Mouse (Mus musculus) thymus, postnatal 0 days (tissue): ENCODE results near the gene Ptges2. TPM values are rescaled to one million over a fixed set of nuclear protein-coding genes. Genes with fewer than 3 reads are reported as not detected.

Experiments
- DNase-seq: peaks from one replicate; pipeline ENCODE4 v3.0.0-alpha.2; 2015; ENCODE audit warnings: low spot score
- polyA plus RNA-seq: library from polyadenylated mRNA; unstranded; fragments of >200 nt; fragmentation: Nextera tagmentation; extraction: Ambion mirVana; gene quantifications from 2 replicates; pipeline ENCODE4 v1.2.1, GENCODE M21; 2015

The Ptges2 gene
- polyA plus RNA-seq, 1 experiment from 2014 or later: 17.8 TPM

- no peak for DNase-seq
These were observed 43.5 kb downstream of the Ptges2 start for GRCm38 (mm10) chr2:32439177-32439576.

- no peak for DNase-seq
These were observed 44.5 kb downstream of the Ptges2 start for GRCm38 (mm10) chr2:32440164-32440563.

- DNase-seq: no peak
These were observed 44.9 kb downstream of the Ptges2 start for GRCm38 (mm10) chr2:32440632-32441031.

- DNase-seq: no peak
These were observed 45.9 kb downstream of the Ptges2 start for GRCm38 (mm10) chr2:32441550-32441949.

DNA sequence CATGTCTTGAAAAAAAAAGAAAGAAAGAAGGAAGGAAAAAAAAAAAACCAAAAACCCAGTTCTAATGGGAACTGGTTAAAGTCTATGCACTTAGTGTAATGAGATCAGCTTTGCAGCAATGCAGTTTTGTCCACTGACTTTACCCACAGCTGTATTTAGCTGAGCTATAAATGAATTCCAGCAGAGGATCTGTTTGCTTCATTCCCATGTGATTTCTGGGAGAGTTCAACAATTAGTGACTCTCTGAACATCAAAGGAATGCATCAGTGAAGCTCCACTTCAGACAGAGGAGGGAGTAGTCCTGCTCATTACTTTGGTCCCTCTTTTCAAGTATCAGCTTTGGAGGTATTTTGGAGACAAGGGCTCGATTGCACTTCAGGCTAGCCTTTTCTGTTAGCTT is 49.8 kb downstream of the Ptges2 start:
- DNase-seq: no peak

DNA sequence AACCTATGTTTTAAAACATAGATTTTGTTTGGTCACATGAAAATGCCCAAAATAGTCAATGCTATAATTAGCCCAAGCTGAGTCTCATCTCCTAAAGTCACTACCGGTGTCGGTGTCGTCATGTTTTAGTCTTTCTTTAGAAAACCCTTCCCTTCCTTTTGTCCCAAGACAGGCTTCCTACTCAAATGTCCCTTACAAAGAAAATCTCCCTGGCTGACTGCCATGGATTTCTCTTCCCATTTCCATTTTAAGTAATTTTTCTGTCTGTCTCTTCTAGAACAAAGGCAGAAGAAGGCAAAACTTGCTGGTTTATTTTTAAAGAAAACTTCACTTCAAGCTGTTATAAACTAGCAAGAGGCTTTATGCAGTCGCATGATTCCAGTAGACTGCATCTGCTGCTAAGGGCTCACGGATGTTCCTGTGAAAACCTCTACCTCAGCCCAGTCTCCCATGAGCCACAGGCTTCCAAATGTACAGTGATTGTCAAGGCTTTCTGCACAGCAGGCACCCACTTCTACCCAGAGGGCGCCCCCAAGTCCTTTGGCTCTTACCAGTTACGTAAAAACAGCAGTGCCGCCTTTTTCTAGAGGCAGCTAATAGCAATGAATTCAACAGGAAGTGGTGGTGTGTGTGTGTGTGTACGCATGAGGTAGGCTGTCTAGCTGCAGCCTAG is 51.7 kb downstream of the Ptges2 start:
- DNase-seq: peak; percentile 87

DNA sequence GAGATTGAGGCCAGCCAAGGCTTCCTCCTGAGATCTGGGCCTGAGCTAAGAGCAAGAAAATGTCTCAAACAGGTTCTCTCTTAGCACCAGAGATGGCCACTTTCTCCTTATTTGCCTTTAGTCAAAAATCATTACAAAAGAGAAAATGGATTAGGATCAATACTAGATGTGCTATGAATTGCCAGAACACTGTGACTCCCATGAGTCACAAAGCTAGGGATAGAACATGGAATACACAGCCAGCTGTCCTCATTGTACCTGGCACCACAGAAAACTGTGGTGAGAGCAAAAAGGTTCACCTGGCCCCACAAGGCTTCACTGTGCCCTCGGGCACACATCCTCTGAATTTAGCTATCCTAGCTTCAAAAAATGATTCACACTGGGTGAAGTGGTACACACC is 52.8 kb downstream of the Ptges2 start:
- no peak for DNase-seq

DNA sequence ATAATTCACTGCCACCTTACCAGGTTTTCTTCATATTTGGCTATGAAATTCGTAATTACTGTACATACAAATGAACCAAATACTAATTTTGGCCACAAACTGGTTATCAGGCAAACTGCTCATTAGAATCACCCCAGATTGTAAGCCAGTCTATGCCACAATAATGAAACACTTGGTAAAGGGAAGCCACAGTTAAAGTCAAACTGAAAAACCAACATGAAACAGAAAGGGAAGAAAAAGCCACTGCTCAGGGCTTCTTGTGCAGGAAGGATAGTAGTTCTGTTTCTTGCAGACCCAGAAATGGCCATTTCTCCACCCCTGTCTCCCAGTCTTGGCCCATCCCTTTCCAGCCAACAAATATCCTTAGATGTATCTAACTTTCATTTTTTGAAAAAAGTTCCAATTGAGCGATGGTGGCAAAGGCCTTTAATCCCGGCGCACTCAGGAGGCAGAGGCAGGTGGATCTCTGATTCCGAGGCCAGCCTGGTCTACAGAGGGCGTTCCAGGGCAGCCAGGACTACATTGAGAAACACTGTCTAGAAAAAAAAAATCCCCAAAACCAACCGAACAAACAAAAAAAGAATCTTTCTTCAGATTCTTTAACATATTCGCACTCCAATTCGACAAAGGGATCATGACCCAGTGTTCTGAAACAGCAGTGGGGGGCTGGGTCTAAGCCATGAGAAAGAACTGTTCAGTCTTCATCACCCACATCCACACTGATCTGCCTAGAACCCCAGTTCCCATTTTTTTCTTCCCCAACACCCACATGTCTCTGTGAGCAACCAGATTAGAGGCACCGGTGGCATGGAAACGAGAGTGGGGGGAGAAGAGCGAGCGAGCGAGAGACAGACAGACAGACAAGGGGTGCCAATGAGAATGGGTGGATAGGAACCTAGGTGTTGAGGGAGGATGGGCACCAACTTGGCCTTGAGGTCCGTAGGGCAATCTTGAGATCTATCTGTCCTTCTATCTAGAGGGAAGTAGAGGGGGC is 54.4 kb downstream of the Ptges2 start, which contains the start of gene Naif1:
Naif1 (plus strand) TSS at position 697 of the 994 bp plus-strand sequence.
- peak; percentile 32 for DNase-seq

GRCm38 (mm10) chr2:32450881-32451844 is 55.5 kb downstream of the Ptges2 start, which contains the start of gene Slc25a25:
Gene Slc25a25 (minus strand): TSS chr2:32451445.
- peak; percentile 97 for DNase-seq

- peak; percentile 98 for DNase-seq
These were observed 56.2 kb downstream of the Ptges2 start for GRCm38 (mm10) chr2:32451870-32452372.

DNA sequence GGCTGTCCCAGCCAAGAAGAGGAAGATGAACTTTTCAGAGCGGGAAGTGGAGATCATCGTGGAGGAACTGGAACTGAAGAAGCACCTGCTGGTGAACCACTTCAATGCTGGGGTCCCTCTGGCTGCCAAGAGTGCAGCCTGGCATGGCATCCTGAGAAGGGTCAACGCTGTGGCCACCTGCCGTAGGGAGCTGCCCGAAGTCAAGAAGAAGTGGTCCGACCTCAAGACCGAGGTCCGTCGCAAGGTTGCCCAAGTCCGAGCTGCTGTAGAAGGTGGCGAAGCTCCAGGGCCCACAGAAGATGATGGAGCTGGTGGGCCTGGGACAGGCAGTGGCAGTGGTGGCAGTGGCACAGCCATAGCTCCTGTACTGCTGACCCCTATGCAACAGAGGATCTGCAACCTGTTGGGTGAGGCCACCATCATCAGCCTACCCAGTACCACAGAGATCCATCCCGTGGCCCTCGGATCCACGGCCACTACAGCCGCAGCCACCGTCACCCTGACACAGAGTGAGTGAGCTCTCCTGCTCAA is 56.8 kb downstream of the Ptges2 start:
- DNase-seq: no peak

- no peak for DNase-seq
These were observed 58.1 kb downstream of the Ptges2 start for GRCm38 (mm10) chr2:32453641-32454303.

- DNase-seq: peak; percentile 47
These were observed 58.9 kb downstream of the Ptges2 start for GRCm38 (mm10) chr2:32454633-32455032.

- DNase-seq: no peak
These were observed 59.4 kb downstream of the Ptges2 start for GRCm38 (mm10) chr2:32455101-32455500.

Other genes starting within 250 kb of the Ptges2 start
- gene Prrc2b, start 244.8 kb upstream of the Ptges2 start, polyA plus RNA-seq: 22.5 and 33.6 TPM in 2 replicates
- gene Pomt1, start 159.3 kb upstream of the Ptges2 start, polyA plus RNA-seq: 13.2 and 15.6 TPM in 2 replicates
- gene Uck1, start 135.7 kb upstream of the Ptges2 start, polyA plus RNA-seq: 66.9 and 72.4 TPM in 2 replicates
- 11.6 and 15.4 TPM in 2 replicates for gene Golga2, start 108.5 kb upstream of the Ptges2 start, polyA plus RNA-seq
- 429 and 466 TPM in 2 replicates for gene Swi5, start 107.8 kb upstream of the Ptges2 start, polyA plus RNA-seq
- gene Ciz1, start 43.6 kb upstream of the Ptges2 start, polyA plus RNA-seq: 30.5 and 37.6 TPM in 2 replicates
- gene Dnm1, start 42.6 kb upstream of the Ptges2 start, polyA plus RNA-seq: 0.69 and 0.83 TPM in 2 replicates
- gene 1110008P14Rik, start 14.0 kb upstream of the Ptges2 start, polyA plus RNA-seq: 66.9 and 77.3 TPM in 2 replicates
- gene Lcn2, start 7.6 kb upstream of the Ptges2 start, polyA plus RNA-seq: 4.3 and 6.3 TPM in 2 replicates
- gene Naif1, start 54.6 kb downstream of the Ptges2 start, polyA plus RNA-seq: 5.4 and 6.2 TPM in 2 replicates
- gene Slc25a25, start 55.5 kb downstream of the Ptges2 start, polyA plus RNA-seq: 16.3 and 18.9 TPM in 2 replicates
- 8.4 and 8.9 TPM in 2 replicates for gene Fam102a, start 139.4 kb downstream of the Ptges2 start, polyA plus RNA-seq
- gene Dpm2, start 175.0 kb downstream of the Ptges2 start, polyA plus RNA-seq: 126 and 129 TPM in 2 replicates
- 0.28 and 0.31 TPM in 2 replicates for gene Pip5kl1, start 178.9 kb downstream of the Ptges2 start, polyA plus RNA-seq
- gene 9430097D07Rik, start 179.8 kb downstream of the Ptges2 start, polyA plus RNA-seq: 0.08 TPM in 1 of 2 replicates, not detected in the other
- gene St6galnac4, start 191.2 kb downstream of the Ptges2 start, polyA plus RNA-seq: 24.3 and 25.3 TPM in 2 replicates
- gene St6galnac6, start 203.8 kb downstream of the Ptges2 start, polyA plus RNA-seq: 5.5 and 5.7 TPM in 2 replicates
- gene Ak1, start 225.9 kb downstream of the Ptges2 start, polyA plus RNA-seq: 2.0 and 2.4 TPM in 2 replicates